In genomic region chr11:34290265-34290664, GRCm38 (mm10) we compare ENCODE assay signal across 22 mouse cellular contexts. TPM values are rescaled to one million over a fixed set of nuclear protein-coding genes. Genes with fewer than 3 reads are reported as not detected.
A peak's percentile ranks its signal among the peaks of the same experiment; 100 is the strongest.
DNase-seq lines count a peak whose midpoint lies in the region; ATAC-seq and TF ChIP-seq lines count a peak whose summit lies in the region.
"Had no signal": no experiment of that assay in that cellular context is flagged by ENCODE, and none has a peak within 500 bp of the region (broad histone marks: within the 10 kb centered on the region; RNA-seq: fewer than 3 reads in every experiment).

No protein-coding gene starts in this region.

- no peak for DNase-seq in midbrain, embryonic 11.5 days (ENCODE audit: low spot score, missing footprints)
- no peak for DNase-seq in gastrocnemius, postnatal 25 days
- DNase-seq in layer of hippocampus, adult 2 months (ENCODE audit: low spot score in 2 of 2): no peak
- no peak for DNase-seq in left cerebral cortex, postnatal 14 days (ENCODE audit: low spot score in 2 of 2)
- DNase-seq: adrenal gland, postnatal 10 days; cerebellum, adult 8-10 months; cerebellum, postnatal 36 days; kidney, adult 9 months; kidney, postnatal 14 days; liver, embryonic 13.5 days; lung, adult 2 months; lung, postnatal 14 days; thymus, adult 2 months; thymus, postnatal 4 days had no signal

- 2% methylated on average over 4 of the region's 4 CpGs for WGBS in midbrain, embryonic 11.5 days
- WGBS in midbrain, embryonic 16.5 days: 15% methylated on average over 4 of the region's 4 CpGs
- WGBS in forebrain, embryonic 12.5 days: 2% methylated on average over 4 of the region's 4 CpGs
- 4% methylated on average over 4 of the region's 4 CpGs for WGBS in midbrain, embryonic 13.5 days

- H3K4me1 ChIP-seq in midbrain, embryonic 11.5 days (ENCODE audit: control insufficient read depth, insufficient read depth, low read length): peaks cover 7% of the 10 kb centered on the region
- no peaks in the 10 kb centered on the region for H3K4me1 ChIP-seq in midbrain, embryonic 16.5 days (ENCODE audit: control insufficient read depth, insufficient read depth, low read length)
- peaks cover 14% of the 10 kb centered on the region for H3K4me1 ChIP-seq in forebrain, embryonic 12.5 days
- peaks cover 16% of the 10 kb centered on the region for H3K4me1 ChIP-seq in midbrain, embryonic 13.5 days (replicated peaks)
- H3K4me1 ChIP-seq: liver, embryonic 13.5 days; neural tube, embryonic 12.5 days had no signal

- no peak overlapping the region for H3K9ac ChIP-seq in midbrain, embryonic 11.5 days (ENCODE audit: low read length)
- H3K9ac ChIP-seq in midbrain, embryonic 16.5 days (ENCODE audit: low read depth, low read length): no peak overlapping the region
- no peak overlapping the region for H3K9ac ChIP-seq in forebrain, embryonic 12.5 days
- no peak overlapping the region for H3K9ac ChIP-seq in midbrain, embryonic 13.5 days (replicated peaks)
- H3K9ac ChIP-seq: hindbrain, embryonic 14.5 days; liver, embryonic 13.5 days; neural tube, embryonic 12.5 days had no signal

- H3K27me3 ChIP-seq in midbrain, embryonic 11.5 days (ENCODE audit: control insufficient read depth, insufficient read depth, low read length): peaks cover 34% of the 10 kb centered on the region
- peaks cover 5% of the 10 kb centered on the region; the same call in 1 of the 2 replicates for H3K27me3 ChIP-seq in midbrain, embryonic 16.5 days (ENCODE audit: control insufficient read depth, insufficient read depth, low read depth, low read length)
- peaks cover 28% of the 10 kb centered on the region for H3K27me3 ChIP-seq in forebrain, embryonic 12.5 days
- peaks cover 30% of the 10 kb centered on the region for H3K27me3 ChIP-seq in midbrain, embryonic 13.5 days
- H3K27me3 ChIP-seq: liver, embryonic 13.5 days; neural tube, embryonic 12.5 days had no signal

- no peaks in the 10 kb centered on the region for H3K36me3 ChIP-seq in midbrain, embryonic 11.5 days (ENCODE audit: control insufficient read depth, insufficient read depth, low read length)
- no peaks in the 10 kb centered on the region for H3K36me3 ChIP-seq in midbrain, embryonic 16.5 days (ENCODE audit: control insufficient read depth, insufficient read depth, low read length)
- H3K36me3 ChIP-seq in forebrain, embryonic 12.5 days (replicated peaks): no peaks in the 10 kb centered on the region
- H3K36me3 ChIP-seq in midbrain, embryonic 13.5 days: no peaks in the 10 kb centered on the region
- H3K36me3 ChIP-seq: liver, embryonic 13.5 days; neural tube, embryonic 12.5 days had no signal

- no peak for TF ChIP-seq CTCF in layer of hippocampus, adult 2 months (conservative IDR thresholded peaks at IDR 0.05)

- H3K27ac ChIP-seq in midbrain, embryonic 11.5 days (ENCODE audit: low read depth, low read length): peak overlapping the region; percentile 40; the same call in 1 of the 2 replicates
- no peak overlapping the region for H3K27ac ChIP-seq in midbrain, embryonic 16.5 days (ENCODE audit: low read length)
- H3K27ac ChIP-seq in forebrain, embryonic 12.5 days: peak overlapping the region; percentile 46; the same call in 1 of the 2 replicates
- H3K27ac ChIP-seq in midbrain, embryonic 13.5 days: peak overlapping the region; percentile 26; the same call in 1 of the 2 replicates
- H3K27ac ChIP-seq in layer of hippocampus, adult 2 months: no peak overlapping the region
- H3K27ac ChIP-seq: hindbrain, embryonic 14.5 days; liver, embryonic 13.5 days; neural tube, embryonic 12.5 days had no signal

- intact Hi-C loops in left cerebral cortex, postnatal 14 days (cut with DNase I): no loop called here

- no peaks in the 10 kb centered on the region for H3K9me3 ChIP-seq in midbrain, embryonic 11.5 days (ENCODE audit: control insufficient read depth, low read length)
- H3K9me3 ChIP-seq in midbrain, embryonic 16.5 days (replicated peaks; ENCODE audit: control insufficient read depth, low read length, poor library complexity, severe bottlenecking): no peaks in the 10 kb centered on the region; the same call in 1 of the 2 replicates
- 0 out of 2 replicates have a peak, but pooled peaks cover 4% of the 10 kb centered on the region for H3K9me3 ChIP-seq in forebrain, embryonic 12.5 days
- H3K9me3 ChIP-seq in midbrain, embryonic 13.5 days: no peaks in the 10 kb centered on the region; the same call in 1 of the 2 replicates
- H3K9me3 ChIP-seq: liver, embryonic 13.5 days; neural tube, embryonic 12.5 days had no signal

- no peak overlapping the region for H3K4me3 ChIP-seq in midbrain, embryonic 11.5 days (ENCODE audit: low read depth, low read length)
- no peak overlapping the region for H3K4me3 ChIP-seq in midbrain, embryonic 16.5 days (ENCODE audit: low read depth, low read length)
- H3K4me3 ChIP-seq in forebrain, embryonic 12.5 days (replicated peaks): no peak overlapping the region
- H3K4me3 ChIP-seq in midbrain, embryonic 13.5 days (replicated peaks): no peak overlapping the region
- H3K4me3 ChIP-seq in layer of hippocampus, adult 2 months: no peak overlapping the region
- H3K4me3 ChIP-seq: liver, embryonic 13.5 days; neural tube, embryonic 12.5 days had no signal

- H3K4me2 ChIP-seq in midbrain, embryonic 11.5 days: no peak overlapping the region
- no peak overlapping the region for H3K4me2 ChIP-seq in midbrain, embryonic 16.5 days (ENCODE audit: low read length)
- H3K4me2 ChIP-seq in forebrain, embryonic 12.5 days: no peak overlapping the region
- no peak overlapping the region for H3K4me2 ChIP-seq in midbrain, embryonic 13.5 days (replicated peaks)
- H3K4me2 ChIP-seq: hindbrain, embryonic 14.5 days; liver, embryonic 13.5 days; neural tube, embryonic 12.5 days had no signal

- peak; percentile 80 for ATAC-seq in midbrain, embryonic 11.5 days (ENCODE audit: low FRiP score)
- ATAC-seq in midbrain, embryonic 16.5 days: no peak; the same call in 1 of the 2 replicates
- peak; percentile 80 for ATAC-seq in forebrain, embryonic 12.5 days (ENCODE audit: low FRiP score)
- ATAC-seq in midbrain, embryonic 13.5 days: peak; percentile 79; the same call in 1 of the 2 replicates

RNA-seq across cellular contexts. Expression of gene Fam196b, which starts 24.4 kb away (rescaled TPM):
- polyA plus RNA-seq in midbrain, embryonic 11.5 days (2014; fragmentation: Nextera tagmentation; extraction: Ambion mirVana): 0.72 and 0.79 TPM in 2 replicates
- polyA plus RNA-seq in midbrain, embryonic 16.5 days (2015; fragmentation: Nextera tagmentation; extraction: Ambion mirVana): 6.2 and 6.6 TPM in 2 replicates
- polyA plus RNA-seq in forebrain, embryonic 12.5 days (2016; fragmentation: Nextera tagmentation; extraction: Ambion mirVana): 0.86 and 1.7 TPM in 2 replicates
- 3.2 and 3.4 TPM in 2 replicates for polyA plus RNA-seq in midbrain, embryonic 13.5 days (2015; fragmentation: Nextera tagmentation; extraction: Ambion mirVana)
- under 1 TPM; 0.18 to 0.78 TPM for total RNA-seq in gastrocnemius, postnatal 25 days (2021)
- under 1 TPM; 0.47 to 0.74 TPM for total RNA-seq in layer of hippocampus, adult 2 months (2021)
- 1 to 10 TPM; 1.0 to 1.6 TPM for total RNA-seq in left cerebral cortex, postnatal 14 days (2021)
- total RNA-seq: heart, adult 8-10 months; heart, postnatal 25 days had no signal
- polyA plus RNA-seq: C2C12 had no signal

Comparison
In these comparisons a context has a peak if more than half of its experiments do, and no peak if none do; other contexts are left out.
1. H3K27ac ChIP-seq: peak in midbrain, embryonic 11.5 days (single experiment), forebrain, embryonic 12.5 days (single experiment) and midbrain, embryonic 13.5 days (single experiment); none in midbrain, embryonic 16.5 days (single experiment) and layer of hippocampus, adult 2 months (single experiment).